Mouse (Mus musculus) testis, adult 2 months (tissue): ENCODE measurements at regions not wholly inside any gene's neighbourhood (a gene's known extent, or its start where the extent isn't known, plus 50 kb on each side); places are given as distances from the start of the nearest gene placed in this dataset.

Source experiments
- CTCF ChIP-seq: fragments of 200-500 bp; IDR thresholded peaks from 2 replicates; pipeline ENCODE4 v1.5.1; 2012; ENCODE audit warnings: low read depth, mild to moderate bottlenecking, inconsistent platforms, low read length, moderate library complexity; ENCODE audit not compliant: control insufficient read depth, insufficient read depth, insufficient replicate concordance
- POLR2A ChIP-seq: fragments of 200-500 bp; IDR thresholded peaks from 2 replicates; pipeline ENCODE4 v1.6.1; 2012; ENCODE audit warnings: low read depth, mild to moderate bottlenecking, inconsistent platforms, low read length, moderate library complexity; ENCODE audit not compliant: control insufficient read depth

DNA sequence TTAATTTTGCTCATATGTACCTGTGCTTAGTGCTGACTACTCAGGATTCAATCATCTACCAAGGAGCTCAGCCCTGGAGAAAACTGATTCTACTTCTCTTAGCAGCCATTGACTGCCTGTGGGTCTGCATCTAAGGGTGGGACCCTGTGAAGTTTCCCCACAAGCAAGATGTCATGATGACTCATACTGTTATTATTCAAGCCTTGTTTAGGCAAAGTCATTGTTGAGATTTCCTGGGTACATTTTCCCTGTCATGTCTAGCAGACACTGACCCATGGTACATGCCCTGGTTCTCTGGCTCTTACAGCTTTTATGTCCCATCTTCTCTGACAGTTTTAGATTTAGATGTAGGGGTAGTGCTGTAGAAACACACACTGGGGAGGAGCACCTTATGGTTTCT is 853.8 kb downstream of the Car8 start:
- TF ChIP-seq POLR2A = no peak
- no peak for TF ChIP-seq CTCF
